ENCODE assay signal across 23 mouse cellular contexts in the genomic region with DNA sequence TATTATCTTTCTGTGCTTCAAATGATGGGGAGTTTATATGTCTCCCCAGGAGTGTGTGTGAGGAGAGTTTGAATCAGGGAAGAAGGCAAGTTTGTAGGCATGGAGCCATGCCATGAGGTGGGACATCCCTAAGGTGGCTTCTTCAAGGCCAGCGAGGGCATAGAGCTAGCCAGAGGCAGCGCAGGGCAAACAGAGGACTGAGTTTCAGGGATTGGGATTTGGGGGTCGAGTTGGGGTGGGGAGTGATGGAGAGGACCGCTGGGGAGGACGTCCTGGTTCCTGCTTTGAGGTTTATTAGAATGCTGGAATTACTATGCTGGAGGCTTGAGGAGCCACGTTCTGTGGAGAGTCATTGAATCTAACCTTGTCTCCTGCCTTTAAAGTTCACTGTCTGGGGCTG. TPM values are rescaled to one million over a fixed set of nuclear protein-coding genes. Genes with fewer than 3 reads are reported as not detected.
"Had no signal": no experiment of that assay in that cellular context is flagged by ENCODE, and none has a peak within 500 bp of the region (broad histone marks: within the 10 kb centered on the region; RNA-seq: fewer than 3 reads in every experiment).

No protein-coding gene starts in this region.

- H3K36me3 ChIP-seq: lung, embryonic 15.5 days; midbrain, embryonic 13.5 days; midbrain, embryonic 15.5 days; neural tube, embryonic 12.5 days; stomach, embryonic 15.5 days had no signal

- H3K27ac ChIP-seq: lung, embryonic 15.5 days; macrophage; midbrain, embryonic 13.5 days; midbrain, embryonic 15.5 days; neural tube, embryonic 12.5 days; stomach, embryonic 15.5 days had no signal

- H3K9me3 ChIP-seq: lung, embryonic 15.5 days; megakaryocyte, embryonic 14.5 days; midbrain, embryonic 13.5 days; midbrain, embryonic 15.5 days; neural tube, embryonic 12.5 days; stomach, embryonic 15.5 days had no signal

- H3K27me3 ChIP-seq: midbrain, embryonic 15.5 days; neural tube, embryonic 12.5 days had no signal

- H3K4me3 ChIP-seq: lung, embryonic 15.5 days; megakaryocyte, embryonic 14.5 days; midbrain, embryonic 13.5 days; midbrain, embryonic 15.5 days; neural tube, embryonic 12.5 days; stomach, embryonic 15.5 days had no signal

- H3K4me1 ChIP-seq: midbrain, embryonic 15.5 days; neural tube, embryonic 12.5 days had no signal

- DNase-seq: lung, adult 2 months; lung, postnatal 14 days; lung, postnatal 36 days; right cerebral cortex, postnatal 14 days; thymus, adult 18-20 months; thymus, postnatal 14 days; thymus, postnatal 36 days had no signal

RNA-seq across cellular contexts. Expression of gene Gm10160, which starts 10.3 kb away (rescaled TPM):
- total RNA-seq: megakaryocyte progenitor cell, adult 5-6 weeks; midbrain, postnatal 0 days; monocyte, adult 5-6 weeks; neutrophil, adult 5-6 weeks had no signal
- polyA plus RNA-seq: lung, adult 2 months; lung, embryonic 15.5 days; lung, postnatal 0 days; macrophage; midbrain, embryonic 11.5 days; midbrain, embryonic 13.5 days; midbrain, embryonic 15.5 days; midbrain, postnatal 0 days; neural tube, embryonic 12.5 days; neural tube, embryonic 14.5 days; spleen, adult 2 months; stomach, embryonic 15.5 days; thymus, postnatal 0 days had no signal
